Mouse (Mus musculus): Measurements from ENCODE around the gene Bco1. TPM values are rescaled to one million over a fixed set of nuclear protein-coding genes. Genes with fewer than 3 reads are reported as not detected.

Bco1 gene
- polyA plus RNA-seq, 1 experiment, result 0.07 TPM

GRCm38 (mm10) chr8:117055097-117055496 is 40.6 kb upstream of the Bco1 start:
- no peak for DNase-seq
- WGBS, result 54% methylated on average over 6 of the region's 6 CpGs
- Histone ChIP-seq H3K4me1 (replicated peaks; ENCODE audit: control insufficient read depth, insufficient read depth, low read length) (peaks cover 8% of the 10 kb centered on the region), H3K27me3 (ENCODE audit: control insufficient read depth, insufficient read depth, low read length) (no peaks in the 10 kb centered on the region), H3K27ac (ENCODE audit: control insufficient read depth, insufficient read depth, low read length) (no peak overlapping the region), H3K4me3 (ENCODE audit: control insufficient read depth, insufficient read depth, low read length) (no peak overlapping the region), H3K36me3 (ENCODE audit: control insufficient read depth, insufficient read depth, low read length) (no peaks in the 10 kb centered on the region)
- TF ChIP-seq CTCF (IDR thresholded peaks at IDR 0.05; ENCODE audit: borderline replicate concordance, control insufficient read depth, extremely low read depth, insufficient read depth, low read length, poor library complexity) (no peak), POLR2A (IDR thresholded peaks at IDR 0.05; ENCODE audit: control insufficient read depth, extremely low read depth, insufficient read depth, low read length, poor library complexity) (no peak)

DNA sequence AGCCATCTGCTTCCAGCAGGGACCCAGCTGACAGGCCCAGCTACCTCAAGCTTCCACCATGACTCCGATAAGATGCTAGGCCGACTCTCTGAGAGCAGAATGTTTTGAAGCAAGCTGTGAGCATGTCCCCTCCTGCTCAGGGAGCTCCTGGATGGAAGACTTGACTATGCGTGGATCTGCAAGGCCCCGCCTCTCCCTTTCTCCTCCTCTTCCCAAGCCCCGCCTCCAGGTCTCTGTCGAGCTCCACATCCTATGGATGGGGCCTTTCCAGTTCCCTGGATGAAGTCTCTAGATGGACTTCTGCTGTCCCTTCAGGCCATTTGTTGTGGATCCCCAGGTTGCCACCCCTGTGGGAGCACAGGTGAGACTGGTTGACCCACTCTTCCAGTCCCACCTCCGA is 36.6 kb upstream of the Bco1 start:
- WGBS, result 82% methylated on average over 7 of the region's 7 CpGs
- TF ChIP-seq POLR2A (IDR thresholded peaks at IDR 0.05; ENCODE audit: control insufficient read depth, extremely low read depth, insufficient read depth, low read length, poor library complexity) (no peak), CTCF (IDR thresholded peaks at IDR 0.05; ENCODE audit: borderline replicate concordance, control insufficient read depth, extremely low read depth, insufficient read depth, low read length, poor library complexity) (no peak)
- no peaks in the 10 kb centered on the region for H3K36me3 ChIP-seq (ENCODE audit: control insufficient read depth, insufficient read depth, low read length)
- no peak overlapping the region for H3K27ac ChIP-seq (ENCODE audit: control insufficient read depth, insufficient read depth, low read length)
- no peak overlapping the region for H3K4me3 ChIP-seq (ENCODE audit: control insufficient read depth, insufficient read depth, low read length)
- no peaks in the 10 kb centered on the region; the same call in 1 of the 2 replicates for H3K4me1 ChIP-seq (replicated peaks; ENCODE audit: control insufficient read depth, insufficient read depth, low read length)
- no peak for DNase-seq
- no peaks in the 10 kb centered on the region for H3K27me3 ChIP-seq (ENCODE audit: control insufficient read depth, insufficient read depth, low read length)

- DNase-seq, result no peak
- H3K36me3 ChIP-seq (ENCODE audit: control insufficient read depth, insufficient read depth, low read length), result no peaks in the 10 kb centered on the region
- no peak for TF ChIP-seq POLR2A (IDR thresholded peaks at IDR 0.05; ENCODE audit: control insufficient read depth, extremely low read depth, insufficient read depth, low read length, poor library complexity)
- no peak overlapping the region for H3K4me3 ChIP-seq (ENCODE audit: control insufficient read depth, insufficient read depth, low read length)
- 83% methylated on average over 13 of the region's 13 CpGs for WGBS
- H3K27ac ChIP-seq (ENCODE audit: control insufficient read depth, insufficient read depth, low read length), result no peak overlapping the region
- H3K4me1 ChIP-seq (replicated peaks; ENCODE audit: control insufficient read depth, insufficient read depth, low read length), result no peaks in the 10 kb centered on the region
- no peaks in the 10 kb centered on the region for H3K27me3 ChIP-seq (ENCODE audit: control insufficient read depth, insufficient read depth, low read length)
These were observed 35.3 kb upstream of the Bco1 start for GRCm38 (mm10) chr8:117060306-117060705.

DNA sequence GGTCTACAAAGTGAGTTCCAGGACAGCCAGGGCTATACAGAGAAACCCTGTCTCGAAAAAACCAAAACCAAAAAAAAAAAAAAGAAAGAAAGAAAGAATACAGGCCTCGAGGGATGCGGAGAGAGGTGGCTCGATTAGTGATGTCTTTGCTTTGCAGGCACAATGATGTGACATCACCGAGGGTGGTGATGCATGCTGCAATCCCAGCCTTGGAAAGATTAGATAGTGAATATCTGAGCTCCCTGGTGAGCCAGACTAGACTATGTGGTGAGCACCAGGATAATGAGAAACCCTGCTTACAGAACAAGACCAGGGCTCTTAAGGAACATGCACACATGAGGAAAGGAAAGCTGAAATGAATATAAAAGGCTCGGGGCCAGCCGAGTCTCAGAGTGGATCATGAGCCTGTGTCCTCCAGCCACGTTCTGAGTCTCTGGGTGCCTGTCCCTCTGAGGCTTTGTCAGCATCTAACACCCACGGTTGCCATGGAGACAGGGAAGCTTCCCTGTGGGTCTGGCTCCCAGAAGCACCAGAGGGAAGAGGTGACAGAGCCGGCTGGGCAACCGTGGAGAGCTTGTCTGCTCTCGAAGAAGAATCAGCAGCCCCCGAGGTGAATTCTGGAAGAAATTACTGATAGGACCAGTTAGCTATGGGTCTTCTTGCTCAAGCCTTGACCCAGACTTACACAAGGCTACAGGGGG is 34.3 kb upstream of the Bco1 start:
- Histone ChIP-seq H3K4me3 (ENCODE audit: control insufficient read depth, insufficient read depth, low read length) (no peak overlapping the region), H3K27ac (ENCODE audit: control insufficient read depth, insufficient read depth, low read length) (no peak overlapping the region), H3K36me3 (ENCODE audit: control insufficient read depth, insufficient read depth, low read length) (no peaks in the 10 kb centered on the region), H3K27me3 (ENCODE audit: control insufficient read depth, insufficient read depth, low read length) (no peaks in the 10 kb centered on the region), H3K4me1 (replicated peaks; ENCODE audit: control insufficient read depth, insufficient read depth, low read length) (no peaks in the 10 kb centered on the region)
- WGBS, result 79% methylated on average over 13 of the region's 13 CpGs
- no peak for DNase-seq
- no peak for TF ChIP-seq POLR2A (IDR thresholded peaks at IDR 0.05; ENCODE audit: control insufficient read depth, extremely low read depth, insufficient read depth, low read length, poor library complexity)
- TF ChIP-seq CTCF (IDR thresholded peaks at IDR 0.05; ENCODE audit: borderline replicate concordance, control insufficient read depth, extremely low read depth, insufficient read depth, low read length, poor library complexity), result no peak

GRCm38 (mm10) chr8:117066955-117067354 is 28.7 kb upstream of the Bco1 start:
- H3K27ac ChIP-seq (ENCODE audit: control insufficient read depth, insufficient read depth, low read length), result no peak overlapping the region
- no peak for DNase-seq
- 23% methylated on average over 7 of the region's 7 CpGs for WGBS
- no peaks in the 10 kb centered on the region for H3K4me1 ChIP-seq (replicated peaks; ENCODE audit: control insufficient read depth, insufficient read depth, low read length)
- TF ChIP-seq POLR2A (IDR thresholded peaks at IDR 0.05; ENCODE audit: control insufficient read depth, extremely low read depth, insufficient read depth, low read length, poor library complexity), result no peak
- TF ChIP-seq CTCF (IDR thresholded peaks at IDR 0.05; ENCODE audit: borderline replicate concordance, control insufficient read depth, extremely low read depth, insufficient read depth, low read length, poor library complexity), result no peak
- no peaks in the 10 kb centered on the region for H3K36me3 ChIP-seq (ENCODE audit: control insufficient read depth, insufficient read depth, low read length)
- H3K27me3 ChIP-seq (ENCODE audit: control insufficient read depth, insufficient read depth, low read length), result no peaks in the 10 kb centered on the region
- no peak overlapping the region for H3K4me3 ChIP-seq (ENCODE audit: control insufficient read depth, insufficient read depth, low read length)

DNA sequence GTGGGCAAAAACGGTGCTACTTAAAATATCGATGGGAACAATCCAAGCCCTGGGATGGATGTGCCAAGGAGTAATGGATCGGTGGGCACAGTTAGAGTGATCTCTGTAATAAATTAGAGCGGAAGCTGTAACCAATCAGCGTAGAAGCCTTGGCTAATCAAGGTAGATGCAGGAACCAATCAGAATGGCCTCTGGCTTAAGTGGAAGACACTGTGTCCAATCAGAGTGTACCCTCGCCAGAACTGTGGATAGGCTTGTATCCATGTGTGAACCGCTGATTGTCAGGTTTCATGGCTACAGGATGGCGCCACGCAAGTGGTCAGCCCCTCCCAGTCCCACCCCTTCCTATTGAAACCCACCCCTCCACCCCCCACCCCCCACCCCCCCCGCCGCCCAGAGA is 28.3 kb upstream of the Bco1 start:
- Histone ChIP-seq H3K4me1 (replicated peaks; ENCODE audit: control insufficient read depth, insufficient read depth, low read length) (no peaks in the 10 kb centered on the region), H3K36me3 (ENCODE audit: control insufficient read depth, insufficient read depth, low read length) (no peaks in the 10 kb centered on the region), H3K27ac (ENCODE audit: control insufficient read depth, insufficient read depth, low read length) (no peak overlapping the region), H3K4me3 (ENCODE audit: control insufficient read depth, insufficient read depth, low read length) (no peak overlapping the region), H3K27me3 (ENCODE audit: control insufficient read depth, insufficient read depth, low read length) (no peaks in the 10 kb centered on the region)
- DNase-seq, result no peak
- WGBS, result 93% methylated on average over 11 of the region's 11 CpGs
- TF ChIP-seq CTCF (IDR thresholded peaks at IDR 0.05; ENCODE audit: borderline replicate concordance, control insufficient read depth, extremely low read depth, insufficient read depth, low read length, poor library complexity) (no peak), POLR2A (IDR thresholded peaks at IDR 0.05; ENCODE audit: control insufficient read depth, extremely low read depth, insufficient read depth, low read length, poor library complexity) (no peak)

DNA sequence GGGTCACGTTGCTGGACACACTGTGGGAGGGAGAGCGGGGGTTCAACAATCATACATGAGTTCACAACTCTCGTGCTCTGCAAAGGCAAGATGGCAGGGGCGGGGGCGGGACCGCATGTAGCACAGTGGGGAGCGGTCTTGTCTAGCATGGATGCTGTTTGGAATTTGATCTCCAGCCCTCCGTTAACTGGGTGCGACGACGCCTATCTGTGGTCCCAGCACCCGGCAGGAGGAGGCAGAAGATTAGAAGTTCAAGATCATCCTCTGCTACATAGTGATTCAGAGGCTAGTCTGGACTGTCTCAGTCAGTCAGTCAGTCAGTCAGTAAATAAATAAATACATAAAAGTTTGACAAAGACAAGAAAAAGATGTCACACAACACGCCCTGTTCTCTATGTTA is 27.4 kb upstream of the Bco1 start:
- Histone ChIP-seq H3K4me1 (replicated peaks; ENCODE audit: control insufficient read depth, insufficient read depth, low read length) (no peaks in the 10 kb centered on the region), H3K27ac (ENCODE audit: control insufficient read depth, insufficient read depth, low read length) (no peak overlapping the region), H3K4me3 (ENCODE audit: control insufficient read depth, insufficient read depth, low read length) (no peak overlapping the region), H3K36me3 (ENCODE audit: control insufficient read depth, insufficient read depth, low read length) (no peaks in the 10 kb centered on the region), H3K27me3 (ENCODE audit: control insufficient read depth, insufficient read depth, low read length) (no peaks in the 10 kb centered on the region)
- no peak for TF ChIP-seq POLR2A (IDR thresholded peaks at IDR 0.05; ENCODE audit: control insufficient read depth, extremely low read depth, insufficient read depth, low read length, poor library complexity)
- TF ChIP-seq CTCF (IDR thresholded peaks at IDR 0.05; ENCODE audit: borderline replicate concordance, control insufficient read depth, extremely low read depth, insufficient read depth, low read length, poor library complexity), result no peak
- DNase-seq, result no peak
- WGBS, result 85% methylated on average over 13 of the region's 13 CpGs
